Mouse (Mus musculus): Measurements from ENCODE around the gene Foxp1. TPM values are rescaled to one million over a fixed set of nuclear protein-coding genes. Genes with fewer than 3 reads are reported as not detected.

Gene Foxp1
- total and polyA plus RNA-seq, 3 experiments, result 16.1 to 42.0 TPM; not detected in 1

DNA sequence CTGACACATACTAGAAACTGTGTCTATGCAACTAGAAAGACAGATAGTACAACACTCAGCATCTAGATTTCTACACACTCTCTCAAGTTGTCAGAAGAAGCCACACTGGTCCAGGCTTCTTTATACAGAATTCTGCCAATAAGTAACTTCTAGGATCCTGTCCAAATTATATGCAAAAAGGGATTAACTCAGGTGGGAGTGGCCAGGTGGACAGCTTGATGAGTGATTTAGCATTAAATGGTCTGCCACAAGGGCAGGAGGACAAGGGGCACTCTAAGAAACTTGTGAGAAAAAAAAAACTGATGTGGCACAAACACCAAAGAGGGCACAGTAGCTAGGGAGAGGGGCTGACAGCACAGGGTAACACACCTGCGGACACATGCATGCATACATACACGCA lies 196.6 kb downstream of the Foxp1 start:
- Histone ChIP-seq H3K4me1 (ENCODE audit: control insufficient read depth in 1 of 2, insufficient read depth in 2 of 2, low read length in 2 of 2) (peaks cover 0 to 6% of the 10 kb centered on the region in 2 experiments; a peak in 3 of 4 replicates), H3K4me3 (ENCODE audit: control insufficient read depth in 1 of 2, insufficient read depth in 1 of 2, low read depth in 2 of 2, low read length in 2 of 2) (no peak overlapping the region), H3K9me3 (replicated peaks; ENCODE audit: insufficient read depth, low read length) (no peaks in the 10 kb centered on the region), H3K27me3 (ENCODE audit: control insufficient read depth in 1 of 2, insufficient read depth in 2 of 2, low read length in 2 of 2) (no peaks in the 10 kb centered on the region), H3K79me2 (ENCODE audit: control insufficient read depth, insufficient read depth, low read length, poor library complexity) (no peaks in the 10 kb centered on the region), H3K9ac (ENCODE audit: control insufficient read depth, low read depth, low read length, poor library complexity, severe bottlenecking) (no peak overlapping the region), H3K36me3 (ENCODE audit: control insufficient read depth in 1 of 2, insufficient read depth in 2 of 2, low read length in 2 of 2) (peaks cover 0 to 8% of the 10 kb centered on the region in 2 experiments; a peak in 2 of 4 replicates), H3K27ac (ENCODE audit: control insufficient read depth, low read depth, low read length) (no peak overlapping the region)
- TF ChIP-seq POLR2AphosphoS5 (IDR thresholded peaks at IDR 0.05; ENCODE audit: borderline replicate concordance, low read depth, low read length), result no peak
- no peak for TF ChIP-seq USF2 (IDR thresholded peaks at IDR 0.05; ENCODE audit: borderline replicate concordance in 1 of 2, insufficient read depth in 1 of 2, low read depth in 1 of 2, low read length in 2 of 2)
- DNase-seq (ENCODE audit: low read depth, low spot score), result no peak

DNA sequence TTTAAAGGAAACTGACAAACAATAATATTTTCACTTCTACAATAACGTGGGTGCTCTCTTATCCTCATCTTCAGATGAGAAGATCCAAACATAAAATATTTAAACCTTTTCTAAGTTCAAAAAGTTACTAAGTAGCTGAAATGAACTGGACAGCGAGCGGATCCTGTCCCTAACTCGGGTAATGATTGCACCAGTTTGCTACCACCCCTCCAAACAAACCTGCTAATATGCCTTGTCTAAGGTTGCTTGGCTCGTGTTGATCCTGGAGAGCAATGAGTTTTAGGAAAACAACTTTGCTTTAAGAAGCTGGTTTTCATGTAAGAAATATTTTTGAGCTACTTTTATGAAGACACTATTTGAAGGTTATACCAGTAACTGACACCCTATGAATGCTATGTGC lies 197.1 kb downstream of the Foxp1 start:
- no peaks in the 10 kb centered on the region for H3K27me3 ChIP-seq (ENCODE audit: control insufficient read depth in 1 of 2, insufficient read depth in 2 of 2, low read length in 2 of 2)
- H3K27ac ChIP-seq (ENCODE audit: control insufficient read depth, low read depth, low read length), result no peak overlapping the region
- H3K9me3 ChIP-seq (replicated peaks; ENCODE audit: insufficient read depth, low read length), result no peaks in the 10 kb centered on the region
- TF ChIP-seq JUND (IDR thresholded peaks at IDR 0.05; ENCODE audit: low read depth, low read length) (no peak), TCF12 (IDR thresholded peaks at IDR 0.05; ENCODE audit: low read depth, low read length) (no peak), CTCF (IDR thresholded peaks at IDR 0.05 in 2 of 3, conservative IDR thresholded peaks at IDR 0.05 in 1 of 3; ENCODE audit: control insufficient read depth in 1 of 3, insufficient read depth in 1 of 3, low read depth in 2 of 3, low read length in 3 of 3, poor library complexity in 1 of 3, severe bottlenecking in 1 of 3) (no peak), MYB (IDR thresholded peaks at IDR 0.05; ENCODE audit: low read depth, low read length) (no peak), NRF1 (IDR thresholded peaks at IDR 0.05; ENCODE audit: insufficient read depth, low read depth, low read length, poor library complexity, severe bottlenecking) (no peak), GABPA (IDR thresholded peaks at IDR 0.05; ENCODE audit: low read depth, low read length) (no peak), RAD21 (IDR thresholded peaks at IDR 0.05; ENCODE audit: low read depth, low read length) (no peak), HCFC1 (IDR thresholded peaks at IDR 0.05; ENCODE audit: low read depth, low read length) (no peak), MAZ (IDR thresholded peaks at IDR 0.05; ENCODE audit: low read depth, low read length) (no peak), RCOR1 (IDR thresholded peaks at IDR 0.05; ENCODE audit: low read depth, low read length) (no peak), KAT2A (conservative IDR thresholded peaks at IDR 0.05; ENCODE audit: low read depth, low read length) (no peak), SIN3A (IDR thresholded peaks at IDR 0.05; ENCODE audit: low read length) (no peak), SMC3 (IDR thresholded peaks at IDR 0.05; ENCODE audit: low read depth, low read length) (no peak), BHLHE40 (IDR thresholded peaks at IDR 0.05; ENCODE audit: borderline replicate concordance, low read depth, low read length) (no peak), USF2 (IDR thresholded peaks at IDR 0.05; ENCODE audit: borderline replicate concordance in 1 of 2, insufficient read depth in 1 of 2, low read depth in 1 of 2, low read length in 2 of 2) (no peak), ETS1 (IDR thresholded peaks at IDR 0.05; ENCODE audit: low read depth, low read length) (no peak)
- H3K79me2 ChIP-seq (ENCODE audit: control insufficient read depth, insufficient read depth, low read length, poor library complexity), result no peaks in the 10 kb centered on the region
- no peak overlapping the region for H3K4me3 ChIP-seq (ENCODE audit: control insufficient read depth in 1 of 2, insufficient read depth in 1 of 2, low read depth in 2 of 2, low read length in 2 of 2)
- no peak for DNase-seq (ENCODE audit: low read depth, low spot score)
- peaks cover 0 to 8% of the 10 kb centered on the region in 2 experiments; a peak in 2 of 4 replicates for H3K36me3 ChIP-seq (ENCODE audit: control insufficient read depth in 1 of 2, insufficient read depth in 2 of 2, low read length in 2 of 2)
- H3K9ac ChIP-seq (ENCODE audit: control insufficient read depth, low read depth, low read length, poor library complexity, severe bottlenecking), result no peak overlapping the region
- peaks cover 0 to 6% of the 10 kb centered on the region in 2 experiments; a peak in 3 of 4 replicates for H3K4me1 ChIP-seq (ENCODE audit: control insufficient read depth in 1 of 2, insufficient read depth in 2 of 2, low read length in 2 of 2)

All from MEL (cell line).